Mouse (Mus musculus): ENCODE data around the gene Ccl1.

GRCm38 (mm10) chr11:82194980-82195379 is 110.5 kb downstream of the Ccl1 start:
- TF ChIP-seq CTCF (IDR thresholded peaks at IDR 0.05; ENCODE audit: borderline replicate concordance, control insufficient read depth, extremely low read depth, insufficient read depth, low read length, poor library complexity) (no peak), POLR2A (IDR thresholded peaks at IDR 0.05; ENCODE audit: control insufficient read depth, extremely low read depth, insufficient read depth, low read length, poor library complexity) (no peak)

Measured in thymus, adult 2 months (tissue).